Mouse (Mus musculus) cerebellum, adult 2 months (tissue): ENCODE data around the gene Mettl16. TPM values are rescaled to one million over a fixed set of nuclear protein-coding genes. Genes with fewer than 3 reads are reported as not detected.
A peak's percentile ranks its signal among the peaks of the same experiment; 100 is the strongest.

ENCODE experiments used
- DNase-seq, 2 experiments: peaks; one replicate each; pipeline ENCODE4 v3.0.0; 2021
- H3K27ac ChIP-seq: fragments of 200-500 bp; 2 replicates; pipeline ENCODE4 v1.5.1; 2012; ENCODE audit warnings: low read length, control low read depth, inconsistent platforms; ENCODE audit not compliant: insufficient read depth
- H3K27me3 ChIP-seq: fragments of 200-500 bp; 2 replicates; pipeline ENCODE4 v1.6.1; 2012; ENCODE audit warnings: inconsistent platforms, mild to moderate bottlenecking, low read length, moderate library complexity; ENCODE audit not compliant: control insufficient read depth, insufficient read depth
- H3K4me1 ChIP-seq: fragments of 200-500 bp; 2 replicates; pipeline ENCODE4 v1.6.1; 2011; ENCODE audit warnings: low read length; ENCODE audit not compliant: control insufficient read depth, insufficient read depth
- H3K4me3 ChIP-seq: fragments of 200-500 bp; replicated peaks from 2 replicates; pipeline ENCODE3; 2011; ENCODE audit warnings: mild to moderate bottlenecking, low read depth, low read length, control low read depth; ENCODE audit not compliant: insufficient read depth
- CTCF ChIP-seq: fragments of 200-500 bp; IDR thresholded peaks from 2 replicates; pipeline ENCODE4 v1.5.1; 2011; ENCODE audit warnings: low read depth, mild to moderate bottlenecking, control low read depth, low read length, moderate library complexity, borderline replicate concordance; ENCODE audit not compliant: insufficient read depth
- POLR2A ChIP-seq: fragments of 200-500 bp; IDR thresholded peaks from 2 replicates; pipeline ENCODE4 v1.6.1; 2011; ENCODE audit warnings: low read length, control low read depth, borderline replicate concordance; ENCODE audit not compliant: insufficient read depth
- WGBS: fragments of 180-500 bp; shearing (Covaris S2); methylation state at CpG from one replicate; pipeline ENCODE4 v1.1.7; 2018; 5-methylcytosine and 5-hydroxymethylcytosine counted together
- polyA plus RNA-seq: library from polyadenylated mRNA; depleted of rRNA; stranded (reverse); fragments of >200 nt; gene quantifications from 2 replicates; pipeline ENCODE4 v1.2.3, GENCODE M21; 2012

Gene Mettl16
- polyA plus RNA-seq, 1 experiment, result 18.5 TPM

GRCm38 (mm10) chr11:74865252-74865651 is 94.6 kb downstream of the Mettl16 start:
- 33% methylated on average over 9 of the region's 9 CpGs for WGBS
- no peak for TF ChIP-seq CTCF
- Histone ChIP-seq H3K4me3 (no peak overlapping the region), H3K27ac (no peak overlapping the region), H3K4me1 (peaks cover 27% of the 10 kb centered on the region), H3K27me3 (no peaks in the 10 kb centered on the region)
- DNase-seq, result no peak

- WGBS, result 5% methylated on average over 4 of the region's 4 CpGs
- Histone ChIP-seq H3K27me3 (no peaks in the 10 kb centered on the region), H3K4me3 (no peak overlapping the region), H3K27ac (peak overlapping the region; percentile 22; the same call in 1 of the 2 replicates), H3K4me1 (peaks cover 32% of the 10 kb centered on the region)
- peak; percentile 90 to 95 for DNase-seq
- TF ChIP-seq POLR2A, result no peak
These were observed 96.0 kb downstream of the Mettl16 start for GRCm38 (mm10) chr11:74866640-74867039.

GRCm38 (mm10) chr11:74867181-74867580 is 96.6 kb downstream of the Mettl16 start:
- Histone ChIP-seq H3K27me3 (no peaks in the 10 kb centered on the region), H3K27ac (peak overlapping the region; percentile 22), H3K4me1 (peaks cover 32% of the 10 kb centered on the region), H3K4me3 (no peak overlapping the region)
- 9% methylated on average over 2 of the region's 2 CpGs for WGBS
- TF ChIP-seq CTCF (no peak), POLR2A (no peak)
- DNase-seq, result peak; percentile 91 to 97

- H3K4me1 ChIP-seq, result peaks cover 32% of the 10 kb centered on the region
These were observed 97.6 kb downstream of the Mettl16 start for GRCm38 (mm10) chr11:74868046-74868760.

GRCm38 (mm10) chr11:74869603-74870002 is 99.0 kb downstream of the Mettl16 start:
- H3K4me3 ChIP-seq, result no peak overlapping the region
- 96% methylated on average over 6 of the region's 6 CpGs for WGBS
- H3K27me3 ChIP-seq, result no peaks in the 10 kb centered on the region
- no peak for DNase-seq
- TF ChIP-seq CTCF (no peak), POLR2A (no peak)
- no peak overlapping the region for H3K27ac ChIP-seq
- H3K4me1 ChIP-seq, result peaks cover 40% of the 10 kb centered on the region

More at GRCm38 (mm10) chr11:74868046-74868760, 97.6 kb downstream of the Mettl16 start:
- no peak overlapping the region for H3K4me3 ChIP-seq
- H3K27ac ChIP-seq, result no peak overlapping the region
- H3K27me3 ChIP-seq, result no peaks in the 10 kb centered on the region
- TF ChIP-seq POLR2A, result no peak
- TF ChIP-seq CTCF, result no peak
- WGBS, result 53% methylated on average over 13 of the region's 13 CpGs
- peak; percentile 41 to 49 for DNase-seq

DNA sequence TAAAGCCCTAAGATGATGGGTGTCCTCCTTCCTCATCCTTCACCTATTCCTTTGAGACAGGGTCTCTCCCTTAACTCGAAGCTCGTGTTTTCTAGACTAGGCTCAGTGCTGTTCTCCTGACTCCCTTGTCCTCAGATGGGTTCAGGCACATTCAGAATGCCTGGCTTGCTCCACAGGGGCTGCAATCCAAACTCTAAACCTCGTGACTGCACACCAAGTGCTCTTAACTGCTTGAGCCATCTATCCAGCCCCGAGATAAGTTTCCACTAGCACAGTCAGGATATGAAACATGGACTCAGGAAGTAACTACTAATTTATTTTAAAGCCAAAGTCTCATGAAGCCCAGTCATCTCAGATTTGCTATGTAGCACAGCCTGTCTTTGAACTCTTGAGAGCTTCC is 99.9 kb downstream of the Mettl16 start:
- no peak for TF ChIP-seq CTCF
- DNase-seq, result no peak
- WGBS, result 82% methylated on average over 4 of the region's 4 CpGs
- no peak overlapping the region for H3K4me3 ChIP-seq
- no peak overlapping the region for H3K27ac ChIP-seq
- H3K27me3 ChIP-seq, result no peaks in the 10 kb centered on the region
- peaks cover 39% of the 10 kb centered on the region for H3K4me1 ChIP-seq

DNA sequence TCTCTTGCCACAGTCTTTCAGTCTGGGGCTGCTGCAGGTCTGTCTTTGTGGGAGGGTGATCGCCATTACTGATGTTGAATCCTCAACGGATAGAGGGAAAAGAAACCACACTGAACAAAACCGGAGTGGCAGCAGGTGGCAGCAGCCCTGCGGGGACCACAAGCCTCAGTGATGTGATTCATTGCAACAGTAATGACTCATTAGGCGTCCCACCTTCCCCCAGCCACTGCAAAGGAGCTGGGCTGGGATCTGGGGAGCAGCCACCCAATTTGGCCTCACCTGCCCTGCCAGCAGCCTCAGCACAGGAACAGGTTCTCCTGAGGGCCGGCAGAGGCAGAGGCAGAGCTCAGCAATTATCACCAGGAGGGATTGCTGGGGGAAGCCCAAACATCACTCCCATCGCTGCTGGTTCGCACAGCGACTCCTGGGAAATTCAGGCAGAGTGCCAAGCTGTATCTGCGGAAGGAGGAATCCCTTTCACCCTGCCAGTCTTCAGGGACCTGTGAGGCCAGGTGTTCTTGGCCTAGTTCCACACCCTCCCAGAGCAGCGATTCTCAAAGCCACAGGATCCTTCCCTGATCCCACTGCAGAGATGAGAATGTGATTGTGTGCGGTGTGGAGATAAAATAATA is 100.5 kb downstream of the Mettl16 start:
- 49% methylated on average over 12 of the region's 12 CpGs for WGBS
- H3K4me1 ChIP-seq, result peaks cover 39% of the 10 kb centered on the region
- DNase-seq, result peak in 1 of 2 experiments; percentile 35
- no peak overlapping the region for H3K4me3 ChIP-seq
- H3K27me3 ChIP-seq, result no peaks in the 10 kb centered on the region
- no peak for TF ChIP-seq CTCF
- TF ChIP-seq POLR2A, result no peak
- H3K27ac ChIP-seq, result no peak overlapping the region

DNA sequence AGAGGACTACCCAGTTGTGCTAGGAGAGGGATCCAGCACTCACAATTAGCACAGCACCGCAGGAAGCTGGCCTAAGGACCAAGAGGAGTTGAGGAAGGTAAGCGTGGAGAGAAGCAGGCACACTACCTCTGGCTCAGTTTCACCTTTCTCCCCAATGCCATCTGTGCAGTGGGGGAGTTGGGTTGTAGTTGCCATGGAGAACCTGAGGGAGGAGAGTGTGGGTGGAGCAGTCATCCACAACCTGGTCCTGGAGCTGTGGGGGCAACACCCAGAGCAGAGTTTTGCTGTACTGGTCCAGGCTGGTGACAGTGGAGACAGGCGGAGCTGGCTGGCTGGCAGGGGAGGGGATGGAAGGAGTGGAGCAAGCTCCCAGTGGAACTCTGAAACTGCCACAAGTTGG is 104.0 kb downstream of the Mettl16 start:
- 26% methylated on average over 3 of the region's 3 CpGs for WGBS
- Histone ChIP-seq H3K27ac (no peak overlapping the region), H3K27me3 (no peaks in the 10 kb centered on the region), H3K4me1 (peaks cover 27% of the 10 kb centered on the region), H3K4me3 (no peak overlapping the region)
- DNase-seq, result peak; percentile 53 to 70
- TF ChIP-seq POLR2A (no peak), CTCF (peak; percentile 12; the same call in 1 of the 2 replicates)
